Mouse (Mus musculus) liver, adult 2 months (tissue): ENCODE measurements at regions not wholly inside any gene's neighbourhood (a gene's known extent, or its start where the extent isn't known, plus 50 kb on each side); places are given as distances from the start of the nearest gene placed in this dataset.

Experiments used
- DNase-seq: peaks from one replicate; pipeline ENCODE4 v3.0.0-alpha.2; 2011; ENCODE audit warnings: low read depth, low spot score; ENCODE audit errors: extremely low read depth
- H3K27ac ChIP-seq: fragments of 200-500 bp; replicated peaks from 2 replicates; pipeline ENCODE4 v1.5.1; 2012; ENCODE audit warnings: low read depth, mild to moderate bottlenecking, control low read depth, inconsistent platforms, low read length; ENCODE audit not compliant: insufficient read depth
- H3K27me3 ChIP-seq: fragments of 200-500 bp; 2 replicates; pipeline ENCODE4 v1.6.1; 2012; ENCODE audit warnings: mild to moderate bottlenecking, moderate library complexity, low read length, inconsistent platforms; ENCODE audit not compliant: control insufficient read depth, insufficient read depth
- H3K36me3 ChIP-seq: fragments of 200-500 bp; 2 replicates; pipeline ENCODE4 v1.6.1; 2012; ENCODE audit warnings: low read length, inconsistent platforms; ENCODE audit not compliant: control insufficient read depth, insufficient read depth
- H3K4me1 ChIP-seq: fragments of 200-500 bp; 2 replicates; pipeline ENCODE4 v1.6.1; 2011; ENCODE audit warnings: low read length; ENCODE audit not compliant: control insufficient read depth, insufficient read depth
- H3K4me3 ChIP-seq: fragments of 200-500 bp; 2 replicates; pipeline ENCODE4 v1.5.1; 2011; ENCODE audit warnings: low read depth, mild to moderate bottlenecking, control low read depth, low read length, moderate library complexity; ENCODE audit not compliant: insufficient read depth
- H3K79me2 ChIP-seq: fragments of 200-500 bp; 2 replicates; pipeline ENCODE4 v1.6.1; 2012; ENCODE audit warnings: inconsistent platforms, mild to moderate bottlenecking, low read length, moderate library complexity; ENCODE audit not compliant: control insufficient read depth, insufficient read depth
- H3K9ac ChIP-seq: fragments of 200-500 bp; 2 replicates; pipeline ENCODE4 v1.6.1; 2012; ENCODE audit warnings: low read depth, mild to moderate bottlenecking, control low read depth, inconsistent platforms, low read length
- CTCF ChIP-seq: fragments of 200-500 bp; IDR thresholded peaks from 2 replicates; pipeline ENCODE4 v1.5.1; 2011; ENCODE audit warnings: low read depth, low read length, control low read depth
- POLR2A ChIP-seq: fragments of 200-500 bp; IDR thresholded peaks from 2 replicates; pipeline ENCODE4 v1.6.1; 2011; ENCODE audit warnings: low read length, control low read depth; ENCODE audit not compliant: insufficient read depth; ENCODE audit errors: extremely low read depth
- WGBS: fragments of 180-500 bp; shearing (Covaris S2); methylation state at CpG from one replicate; pipeline ENCODE4 v1.1.7; 2018; 5-methylcytosine and 5-hydroxymethylcytosine counted together

GRCm38 (mm10) chr12:69495776-69496175 lies 87.1 kb downstream of the Vcpkmt start:
- no peak overlapping the region for H3K9ac ChIP-seq
- no peaks in the 10 kb centered on the region for H3K36me3 ChIP-seq
- 80% methylated on average over 5 of the region's 5 CpGs for WGBS
- DNase-seq: no peak
- no peak overlapping the region for H3K4me3 ChIP-seq
- H3K27me3 ChIP-seq: no peaks in the 10 kb centered on the region
- H3K79me2 ChIP-seq: no peaks in the 10 kb centered on the region
- H3K4me1 ChIP-seq: no peaks in the 10 kb centered on the region
- no peak for TF ChIP-seq CTCF
- no peak for TF ChIP-seq POLR2A
- no peak overlapping the region for H3K27ac ChIP-seq

- H3K27ac ChIP-seq: no peak overlapping the region
- no peak for TF ChIP-seq CTCF
- no peak for TF ChIP-seq POLR2A
- no peaks in the 10 kb centered on the region for H3K79me2 ChIP-seq
- 39% methylated on average over 8 of the region's 8 CpGs for WGBS
- H3K4me3 ChIP-seq: no peak overlapping the region
- no peaks in the 10 kb centered on the region for H3K27me3 ChIP-seq
- DNase-seq: no peak
- no peaks in the 10 kb centered on the region for H3K4me1 ChIP-seq
- H3K9ac ChIP-seq: no peak overlapping the region
- no peaks in the 10 kb centered on the region for H3K36me3 ChIP-seq
These were observed 88.2 kb downstream of the Vcpkmt start for GRCm38 (mm10) chr12:69494648-69495047.

DNA sequence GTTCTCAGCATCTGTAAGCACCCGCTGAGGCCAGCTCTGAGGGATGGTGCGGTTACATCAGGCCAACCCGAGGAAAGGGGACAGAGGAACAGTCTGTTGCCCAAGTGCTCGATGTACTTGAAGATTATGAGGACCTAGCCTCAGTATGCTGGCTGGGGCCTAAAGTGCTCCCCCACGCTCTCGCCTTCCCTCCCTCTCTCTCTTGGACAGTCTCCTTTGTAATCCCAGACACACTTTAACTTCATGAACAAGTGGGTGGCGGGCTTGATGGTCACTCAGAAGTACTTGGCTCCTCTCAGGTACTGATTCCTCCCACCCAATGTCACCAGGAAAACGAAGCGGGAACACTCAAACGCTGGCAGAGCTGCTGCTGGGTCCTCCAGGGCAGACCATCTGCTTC lies 93.1 kb downstream of the Vcpkmt start:
- TF ChIP-seq CTCF (no peak), POLR2A (no peak)
- Histone ChIP-seq H3K36me3 (no peaks in the 10 kb centered on the region), H3K4me3 (no peak overlapping the region), H3K79me2 (no peaks in the 10 kb centered on the region), H3K9ac (no peak overlapping the region), H3K27ac (no peak overlapping the region), H3K27me3 (no peaks in the 10 kb centered on the region), H3K4me1 (no peaks in the 10 kb centered on the region)
- 94% methylated on average over 10 of the region's 10 CpGs for WGBS
- DNase-seq: no peak

DNA sequence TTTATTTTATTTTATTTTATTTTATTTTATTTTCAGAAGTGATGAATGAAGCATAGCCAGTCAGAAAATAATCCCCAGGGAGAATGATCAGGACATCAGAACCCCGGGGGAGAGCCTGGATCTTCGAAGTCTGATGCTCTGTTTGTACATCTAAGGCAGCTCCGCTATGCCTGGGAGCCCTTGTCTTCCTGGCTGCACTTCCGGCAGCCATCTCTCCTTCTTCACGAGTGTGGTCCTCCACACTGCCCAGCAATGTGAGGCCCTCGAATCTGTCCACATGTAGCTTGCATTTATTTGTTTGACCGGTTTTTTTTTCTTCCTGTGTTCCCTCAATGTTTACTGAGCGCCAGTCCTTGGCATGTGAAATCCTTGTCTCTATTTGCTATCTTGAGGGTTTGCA lies 95.9 kb downstream of the Vcpkmt start:
- no peak overlapping the region for H3K4me3 ChIP-seq
- WGBS: 45% methylated on average over 8 of the region's 8 CpGs
- no peak for DNase-seq

DNA sequence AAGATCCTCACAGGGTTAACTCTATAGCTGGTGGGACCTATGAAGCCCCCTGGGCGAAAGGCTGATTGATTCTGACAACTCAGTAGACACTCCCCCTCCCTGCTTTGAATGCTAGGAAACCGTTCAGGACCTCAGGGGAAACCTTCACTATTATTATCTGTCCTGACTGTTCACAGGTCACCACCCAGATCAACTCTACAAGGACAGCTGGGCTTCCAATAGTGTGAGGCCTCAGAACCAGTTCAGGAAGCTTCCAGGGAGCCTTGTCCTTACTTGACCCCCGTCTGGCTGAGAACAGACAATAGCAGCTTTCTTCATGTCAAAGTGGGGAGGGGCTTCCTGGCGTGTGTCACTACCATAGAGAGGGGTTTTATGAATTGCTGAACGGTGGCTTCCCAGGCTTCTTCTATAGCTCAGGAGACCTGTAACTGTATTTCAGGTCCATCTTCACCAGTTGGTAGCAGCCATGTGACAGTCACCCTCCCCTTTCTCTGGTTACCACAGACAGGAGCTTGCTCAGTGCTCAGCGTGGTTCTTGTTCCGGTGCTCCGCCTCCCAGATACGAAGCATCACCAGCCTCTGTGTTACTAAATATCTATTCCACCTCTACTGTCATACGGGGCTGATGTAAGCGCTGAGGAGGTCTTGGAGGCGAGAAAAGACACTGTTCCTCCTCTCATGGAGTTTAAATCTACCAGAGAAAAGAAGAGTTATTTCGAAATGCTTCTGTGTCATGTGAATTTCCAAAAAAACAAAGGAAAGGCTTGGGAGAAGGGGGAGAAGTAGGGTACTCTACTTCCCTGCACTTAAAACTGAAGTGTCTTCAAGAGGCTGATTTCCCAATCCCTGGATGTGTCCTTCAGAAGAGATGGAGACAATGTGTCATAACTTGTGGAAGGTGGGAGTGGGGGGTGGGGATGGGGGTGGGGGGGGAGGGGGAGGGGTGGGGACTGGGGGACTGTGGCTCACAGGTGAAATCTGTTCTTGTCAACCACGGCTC lies 96.9 kb downstream of the Vcpkmt start:
- DNase-seq: no peak
- no peak overlapping the region for H3K27ac ChIP-seq
- H3K36me3 ChIP-seq: no peaks in the 10 kb centered on the region
- no peaks in the 10 kb centered on the region for H3K79me2 ChIP-seq
- H3K27me3 ChIP-seq: no peaks in the 10 kb centered on the region
- no peak overlapping the region for H3K4me3 ChIP-seq
- TF ChIP-seq CTCF (no peak), POLR2A (no peak)
- H3K4me1 ChIP-seq: no peaks in the 10 kb centered on the region
- H3K9ac ChIP-seq: no peak overlapping the region
- WGBS: 48% methylated on average over 14 of the region's 14 CpGs

More for the DNA sequence above, 95.9 kb downstream of the Vcpkmt start:
- H3K27ac ChIP-seq: no peak overlapping the region
- no peaks in the 10 kb centered on the region for H3K79me2 ChIP-seq
- H3K36me3 ChIP-seq: no peaks in the 10 kb centered on the region
- no peaks in the 10 kb centered on the region for H3K4me1 ChIP-seq
- TF ChIP-seq POLR2A (no peak), CTCF (no peak)
- H3K9ac ChIP-seq: no peak overlapping the region
- no peaks in the 10 kb centered on the region for H3K27me3 ChIP-seq

DNA sequence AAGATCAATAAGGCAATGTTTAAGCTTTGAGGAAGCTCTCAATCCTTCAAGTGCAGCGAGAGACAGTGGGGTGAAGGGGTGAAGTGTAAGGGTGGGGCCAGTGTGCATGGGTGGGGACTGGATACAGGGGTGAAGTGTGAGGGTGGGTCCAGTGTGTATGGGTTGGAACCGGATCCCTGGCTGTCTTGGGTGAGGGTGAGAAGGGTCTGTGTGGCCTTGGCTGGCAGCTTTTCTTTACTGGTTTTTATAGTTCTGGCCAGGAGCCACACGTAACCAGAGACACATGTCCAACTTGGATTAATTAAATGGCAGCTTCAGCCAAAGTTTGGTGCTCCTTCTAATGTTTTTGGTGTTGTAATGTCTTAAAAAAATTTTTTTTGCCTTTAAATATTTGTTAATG lies 101.4 kb downstream of the Vcpkmt start:
- no peaks in the 10 kb centered on the region for H3K4me1 ChIP-seq
- no peak for DNase-seq
- no peak overlapping the region for H3K27ac ChIP-seq
- no peaks in the 10 kb centered on the region for H3K36me3 ChIP-seq
- H3K9ac ChIP-seq: no peak overlapping the region
- WGBS: 95% methylated on average over 3 of the region's 3 CpGs
- no peak overlapping the region for H3K4me3 ChIP-seq
- no peaks in the 10 kb centered on the region for H3K27me3 ChIP-seq
- no peak for TF ChIP-seq POLR2A
- no peak for TF ChIP-seq CTCF
- H3K79me2 ChIP-seq: no peaks in the 10 kb centered on the region
